Mouse (Mus musculus) Muller cell, postnatal 12 days (primary cell): ENCODE results near the gene Fam205a3.
"Not testable (repeated sequence)": the region's sequence is repeated elsewhere in the genome, so short reads cannot be mapped to it uniquely, and the experiment has no call there.

Experiments
- DNase-seq: peaks from one replicate; pipeline ENCODE4 v3.0.0-alpha.2; 2015; ENCODE audit errors: inconsistent ontology term

The Fam205a3 gene

DNA sequence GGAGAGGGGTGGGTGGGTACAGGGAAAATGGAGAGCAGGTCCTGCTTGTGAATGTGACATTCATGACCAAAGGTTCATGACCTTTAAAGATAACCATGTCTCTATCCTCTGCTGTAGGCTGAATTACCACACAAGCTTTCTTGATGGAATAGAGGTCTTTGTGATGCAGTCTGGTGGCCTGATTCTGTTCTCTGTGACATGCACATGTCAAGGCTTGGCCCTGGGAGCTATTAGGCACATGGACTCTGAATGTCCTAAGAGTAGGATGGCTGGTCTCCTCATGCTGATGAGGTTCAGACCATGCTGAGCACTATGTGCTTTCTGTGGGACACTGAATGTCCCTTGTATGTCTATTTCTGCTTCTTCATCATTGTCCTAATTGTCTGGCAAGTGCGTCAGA lies at the start of gene Fam205a3:
Fam205a3 (plus strand) TSS at position 301 of the 400 bp plus-strand sequence.
- DNase-seq, result not testable (repeated sequence)

- not testable (repeated sequence) for DNase-seq
Measured at GRCm38 (mm10) chr4:42293967-42294366, 24.2 kb upstream of the Fam205a3 start, which contains the start of gene Gm21953. Gene Gm21953 (plus strand): TSS chr4:42294267.
